In genomic region chr3:149226723-149227122, GRCm38 (mm10) we compare ENCODE assay signal across 24 mouse cellular contexts.
DNase-seq lines count a peak whose midpoint lies in the region; ATAC-seq and TF ChIP-seq lines count a peak whose summit lies in the region.
"Had no signal": no experiment of that assay in that cellular context is flagged by ENCODE, and none has a peak within 500 bp of the region (broad histone marks: within the 10 kb centered on the region; RNA-seq: fewer than 3 reads in every experiment).

No protein-coding gene starts in this region.

- no peak overlapping the region for H3K9ac ChIP-seq in lung, embryonic 16.5 days (ENCODE audit: low read length)
- no peak overlapping the region for H3K9ac ChIP-seq in liver, embryonic 13.5 days
- no peak overlapping the region for H3K9ac ChIP-seq in forebrain, embryonic 12.5 days
- H3K9ac ChIP-seq: embryonic facial prominence, embryonic 15.5 days; hindbrain, embryonic 13.5 days; kidney, embryonic 15.5 days; limb, embryonic 12.5 days had no signal

- H3K4me2 ChIP-seq in lung, embryonic 16.5 days (ENCODE audit: low read depth, low read length) = no peak overlapping the region
- H3K4me2 ChIP-seq in liver, embryonic 13.5 days = 0 out of 2 replicates have a peak overlapping the region, but pooled peaks have one; percentile 8
- no peak overlapping the region for H3K4me2 ChIP-seq in forebrain, embryonic 12.5 days
- H3K4me2 ChIP-seq: embryonic facial prominence, embryonic 15.5 days; heart, embryonic 11.5 days; hindbrain, embryonic 13.5 days; kidney, embryonic 15.5 days; limb, embryonic 12.5 days; midbrain, embryonic 11.5 days had no signal

- H3K36me3 ChIP-seq in lung, embryonic 16.5 days (ENCODE audit: control insufficient read depth, insufficient read depth, low read length) = no peaks in the 10 kb centered on the region
- no peaks in the 10 kb centered on the region for H3K36me3 ChIP-seq in liver, embryonic 13.5 days
- no peaks in the 10 kb centered on the region for H3K36me3 ChIP-seq in forebrain, embryonic 12.5 days (replicated peaks)
- H3K36me3 ChIP-seq: embryonic facial prominence, embryonic 15.5 days; forebrain, embryonic 10.5 days; hindbrain, embryonic 13.5 days; kidney, embryonic 15.5 days; limb, embryonic 12.5 days had no signal

- no peak overlapping the region for H3K27ac ChIP-seq in lung, embryonic 16.5 days (ENCODE audit: low read length)
- H3K27ac ChIP-seq in liver, embryonic 13.5 days = peak overlapping the region; percentile 59; the same call in 1 of the 2 replicates
- no peak overlapping the region for H3K27ac ChIP-seq in forebrain, embryonic 12.5 days
- H3K27ac ChIP-seq: embryonic facial prominence, embryonic 15.5 days; forebrain, embryonic 10.5 days; gastrocnemius, adult 2 months; hindbrain, embryonic 13.5 days; kidney, embryonic 15.5 days; limb, embryonic 12.5 days; macrophage; stomach, postnatal 0 days had no signal

- DNase-seq in cerebellum, postnatal 10 days = peak; percentile 11 to 15
- no peak for DNase-seq in cerebellum, adult 11-12 months
- no peak for DNase-seq in lung, adult 2 months
- no peak for DNase-seq in liver, embryonic 13.5 days
- DNase-seq in layer of hippocampus, adult 11-12 months (ENCODE audit: low spot score) = no peak
- DNase-seq: cerebellum, adult 11 months; cerebellum, postnatal 36 days; gastrocnemius, adult 2 months; heart, postnatal 14 days; kidney, adult 11 months; kidney, postnatal 36 days had no signal

- ATAC-seq in lung, embryonic 16.5 days (ENCODE audit: low read depth) = peak; percentile 49; the same call in 1 of the 2 replicates
- peak; percentile 69 for ATAC-seq in liver, embryonic 13.5 days (ENCODE audit: low read depth)
- peak; percentile 81 for ATAC-seq in megakaryocyte-erythroid progenitor cell, adult 5-6 weeks (replicated peaks; ENCODE audit: low FRiP score, low TSS enrichment, poor library complexity, severe bottlenecking)
- ATAC-seq in forebrain, embryonic 12.5 days (ENCODE audit: low FRiP score) = no peak
- ATAC-seq: lung, postnatal 0 days had no signal

- peaks cover 4% of the 10 kb centered on the region for H3K4me1 ChIP-seq in lung, embryonic 16.5 days (replicated peaks; ENCODE audit: control insufficient read depth, insufficient read depth, low read length)
- H3K4me1 ChIP-seq in lung, adult 2 months (ENCODE audit: control insufficient read depth, insufficient read depth, low read length) = no peaks in the 10 kb centered on the region
- H3K4me1 ChIP-seq in liver, embryonic 13.5 days (replicated peaks) = peaks cover 16% of the 10 kb centered on the region; the same call in 1 of the 2 replicates
- H3K4me1 ChIP-seq in forebrain, embryonic 12.5 days = no peaks in the 10 kb centered on the region
- H3K4me1 ChIP-seq: embryonic facial prominence, embryonic 15.5 days; forebrain, embryonic 10.5 days; hindbrain, embryonic 13.5 days; kidney, embryonic 15.5 days; limb, embryonic 12.5 days had no signal

- H3K9me3 ChIP-seq in lung, embryonic 16.5 days (ENCODE audit: control insufficient read depth, low read length) = no peaks in the 10 kb centered on the region
- H3K9me3 ChIP-seq in liver, embryonic 13.5 days (replicated peaks) = no peaks in the 10 kb centered on the region
- no peaks in the 10 kb centered on the region for H3K9me3 ChIP-seq in forebrain, embryonic 12.5 days
- H3K9me3 ChIP-seq: embryonic facial prominence, embryonic 15.5 days; forebrain, embryonic 10.5 days; hindbrain, embryonic 13.5 days; kidney, embryonic 15.5 days had no signal

- 49% methylated on average over 4 of the region's 4 CpGs for WGBS in lung, embryonic 16.5 days
- 61% methylated on average over 4 of the region's 4 CpGs for WGBS in lung, adult 2 months
- 16% methylated on average over 4 of the region's 4 CpGs for WGBS in liver, embryonic 13.5 days (ENCODE audit: insufficient replicate concordance)
- WGBS in forebrain, embryonic 12.5 days = 86% methylated on average over 4 of the region's 4 CpGs

- H3K27me3 ChIP-seq in lung, embryonic 16.5 days (ENCODE audit: control insufficient read depth, insufficient read depth, low read depth, low read length) = no peaks in the 10 kb centered on the region
- no peaks in the 10 kb centered on the region for H3K27me3 ChIP-seq in liver, embryonic 13.5 days
- 0 out of 2 replicates have a peak, but pooled peaks cover 6% of the 10 kb centered on the region for H3K27me3 ChIP-seq in forebrain, embryonic 12.5 days
- H3K27me3 ChIP-seq: embryonic facial prominence, embryonic 15.5 days; kidney, embryonic 15.5 days; limb, embryonic 12.5 days had no signal

- no peak for TF ChIP-seq POLR2A in lung, adult 2 months (IDR thresholded peaks at IDR 0.05; ENCODE audit: borderline replicate concordance, extremely low read depth, low read depth, low read length)

- no peak for TF ChIP-seq CTCF in lung, adult 2 months (IDR thresholded peaks at IDR 0.05; ENCODE audit: insufficient read depth, low read length)

- H3K4me3 ChIP-seq in lung, embryonic 16.5 days (ENCODE audit: low read length) = no peak overlapping the region
- H3K4me3 ChIP-seq in lung, adult 2 months (replicated peaks; ENCODE audit: extremely low read depth, low read depth, low read length) = no peak overlapping the region
- H3K4me3 ChIP-seq in liver, embryonic 13.5 days (replicated peaks) = no peak overlapping the region
- H3K4me3 ChIP-seq in forebrain, embryonic 12.5 days (replicated peaks) = no peak overlapping the region
- H3K4me3 ChIP-seq: embryonic facial prominence, embryonic 15.5 days; forebrain, embryonic 10.5 days; gastrocnemius, adult 2 months; hindbrain, embryonic 13.5 days; kidney, embryonic 15.5 days; limb, embryonic 12.5 days had no signal

Comparison
In these comparisons a context has a peak if more than half of its experiments do, and no peak if none do; other contexts are left out.
1. DNase-seq: peak in cerebellum, postnatal 10 days (2 of 2); none in cerebellum, adult 11-12 months (single experiment), lung, adult 2 months (single experiment), liver, embryonic 13.5 days (single experiment) and layer of hippocampus, adult 11-12 months (single experiment).